Comparison of ENCODE assay signal across 8 mouse cellular contexts in genomic region chr2:109916782-109917495, GRCm38 (mm10). TPM values are rescaled to one million over a fixed set of nuclear protein-coding genes. Genes with fewer than 3 reads are reported as not detected.
DNase-seq lines count a peak whose midpoint lies in the region; ATAC-seq and TF ChIP-seq lines count a peak whose summit lies in the region.

No protein-coding gene starts in this region.

- no peak for TF ChIP-seq CTCF in kidney, adult 2 months (conservative IDR thresholded peaks at IDR 0.05; ENCODE audit: insufficient read depth, insufficient read length, low read depth, low read length)

- intact Hi-C loops in left cerebral cortex, postnatal 14 days (cut with DNase I), result loop anchor here (5.0 kb wide), 2 partner anchors 80 to 100 kb away; partner anchors contain the start of gene Ccdc34

- no peaks in the 10 kb centered on the region for H3K36me3 ChIP-seq in kidney, adult 2 months (ENCODE audit: control insufficient read depth, insufficient read depth, low read length)
- no peaks in the 10 kb centered on the region for H3K36me3 ChIP-seq in hindbrain, embryonic 13.5 days
- no peaks in the 10 kb centered on the region for H3K36me3 ChIP-seq in midbrain, embryonic 14.5 days (ENCODE audit: control insufficient read depth, insufficient read depth, low read length)

- peak overlapping the region; percentile 92 for H3K4me2 ChIP-seq in hindbrain, embryonic 13.5 days
- peak overlapping the region; percentile 89 for H3K4me2 ChIP-seq in midbrain, embryonic 14.5 days (ENCODE audit: low read length)

- peaks cover 7% of the 10 kb centered on the region; the same call in 1 of the 2 replicates for H3K4me1 ChIP-seq in kidney, adult 2 months (ENCODE audit: control insufficient read depth, insufficient read depth, low read length)
- H3K4me1 ChIP-seq in hindbrain, embryonic 13.5 days (replicated peaks), result peaks cover 38% of the 10 kb centered on the region
- peaks cover 27% of the 10 kb centered on the region for H3K4me1 ChIP-seq in midbrain, embryonic 14.5 days (ENCODE audit: control insufficient read depth, insufficient read depth, low read length)

- no peaks in the 10 kb centered on the region for H3K9me3 ChIP-seq in hindbrain, embryonic 13.5 days
- H3K9me3 ChIP-seq in midbrain, embryonic 14.5 days (ENCODE audit: control insufficient read depth, low read length), result no peaks in the 10 kb centered on the region

- WGBS in kidney, adult 2 months, result 12% methylated on average over 11 of the region's 11 CpGs
- WGBS in hindbrain, embryonic 13.5 days, result 2% methylated on average over 11 of the region's 11 CpGs
- WGBS in midbrain, embryonic 14.5 days, result 2% methylated on average over 11 of the region's 11 CpGs

- peak overlapping the region; percentile 40 for H3K4me3 ChIP-seq in kidney, adult 2 months (ENCODE audit: insufficient read depth, low read depth, low read length)
- H3K4me3 ChIP-seq in hindbrain, embryonic 13.5 days, result peak overlapping the region; percentile 86
- H3K4me3 ChIP-seq in midbrain, embryonic 14.5 days (replicated peaks; ENCODE audit: low read depth, low read length), result peak overlapping the region; percentile 88

- no peaks in the 10 kb centered on the region for H3K27me3 ChIP-seq in kidney, adult 2 months (replicated peaks; ENCODE audit: control insufficient read depth, insufficient read depth, low read length)
- H3K27me3 ChIP-seq in hindbrain, embryonic 13.5 days, result 0 out of 2 replicates have a peak, but pooled peaks cover 4% of the 10 kb centered on the region
- H3K27me3 ChIP-seq in midbrain, embryonic 14.5 days (ENCODE audit: control insufficient read depth, insufficient read depth, low read length), result no peaks in the 10 kb centered on the region

- peak overlapping the region; percentile 95; the same call in 1 of the 2 replicates for H3K9ac ChIP-seq in hindbrain, embryonic 13.5 days
- H3K9ac ChIP-seq in midbrain, embryonic 14.5 days (replicated peaks; ENCODE audit: low read length), result no peak overlapping the region

- peak; percentile 6; the same call in 1 of the 2 replicates for ATAC-seq in common myeloid progenitor, adult 5-6 weeks (replicated peaks; ENCODE audit: low read depth, poor library complexity, severe bottlenecking)
- peak; percentile 0 for ATAC-seq in hindbrain, embryonic 13.5 days (ENCODE audit: low FRiP score)
- no peak for ATAC-seq in midbrain, embryonic 14.5 days (ENCODE audit: low FRiP score, low TSS enrichment)
- no peak for ATAC-seq in cerebellum, adult (ENCODE audit: insufficient number of reproducible peaks, low FRiP score, low TSS enrichment)

- peak; percentile 67 for DNase-seq in kidney, adult 2 months
- no peak for DNase-seq in kidney, postnatal 14 days
- no peak for DNase-seq in midbrain, embryonic 14.5 days
- DNase-seq in spleen, postnatal 4 days (ENCODE audit: low spot score in 2 of 2), result no peak
- DNase-seq in left cerebral cortex, postnatal 14 days (ENCODE audit: low spot score in 2 of 2), result no peak

- no peak for TF ChIP-seq POLR2A in kidney, adult 2 months (IDR thresholded peaks at IDR 0.05; ENCODE audit: low read depth, low read length)

- no peak overlapping the region; the same call in 1 of the 2 replicates for H3K27ac ChIP-seq in kidney, adult 2 months (ENCODE audit: insufficient read depth, low read depth, low read length)
- H3K27ac ChIP-seq in hindbrain, embryonic 13.5 days, result peak overlapping the region; percentile 95; the same call in 1 of the 2 replicates
- no peak overlapping the region for H3K27ac ChIP-seq in midbrain, embryonic 14.5 days (replicated peaks; ENCODE audit: low read depth, low read length)

RNA-seq across cellular contexts. Expression of gene Lgr4, which starts 0.5 kb away (rescaled TPM):
- 106 and 131 TPM in 2 replicates for polyA plus RNA-seq in kidney, adult 2 months (2012; rRNA removed)
- 0.92 and 1.9 TPM in 2 replicates for total RNA-seq in common myeloid progenitor, adult 5-6 weeks (2017)
- polyA plus RNA-seq in hindbrain, embryonic 13.5 days (2015; fragmentation: Nextera tagmentation; extraction: Ambion mirVana), result 9.5 and 10.5 TPM in 2 replicates
- polyA plus RNA-seq in midbrain, embryonic 14.5 days (2014; fragmentation: Nextera tagmentation; extraction: Ambion mirVana), result 11.6 and 12.0 TPM in 2 replicates
- total RNA-seq in left cerebral cortex, postnatal 14 days (2021), result 10 to 100 TPM; 22.1 to 23.0 TPM

RNA-seq across cellular contexts. Expression of gene Lin7c, which starts 26.3 kb away (rescaled TPM):
- polyA plus RNA-seq in kidney, adult 2 months (2012; rRNA removed), result 8.3 and 13.2 TPM in 2 replicates
- total RNA-seq in common myeloid progenitor, adult 5-6 weeks (2017), result 112 and 116 TPM in 2 replicates
- polyA plus RNA-seq in hindbrain, embryonic 13.5 days (2015; fragmentation: Nextera tagmentation; extraction: Ambion mirVana), result 176 and 180 TPM in 2 replicates
- polyA plus RNA-seq in midbrain, embryonic 14.5 days (2014; fragmentation: Nextera tagmentation; extraction: Ambion mirVana), result 220 and 249 TPM in 2 replicates
- 10 to 100 TPM; 82.2 to 83.1 TPM for total RNA-seq in left cerebral cortex, postnatal 14 days (2021)

Comparison
In these comparisons a context has a peak if more than half of its experiments do, and no peak if none do; other contexts are left out.
1. ATAC-seq: peak in common myeloid progenitor, adult 5-6 weeks (single experiment) and hindbrain, embryonic 13.5 days (single experiment); none in midbrain, embryonic 14.5 days (single experiment) and cerebellum, adult (single experiment).
2. RNA of gene Lin7c, which starts 26.3 kb away (polyA plus RNA-seq): 220 to 249 TPM in midbrain, embryonic 14.5 days and 176 to 180 TPM in hindbrain, embryonic 13.5 days; 8.3 to 13.2 TPM in kidney, adult 2 months; every median in the first group is over 10 times any median in the second.
3. Peak in every context shown above with its lines, with median percentiles within 50 percentile points of each other: H3K4me3 ChIP-seq.